Mouse (Mus musculus) heart, embryonic 12.5 days (tissue): ENCODE data around the gene Gmds. TPM values are rescaled to one million over a fixed set of nuclear protein-coding genes. Genes with fewer than 3 reads are reported as not detected.

ENCODE experiments used
- ATAC-seq: fragments of 200-750 bp; cut with Nextera tagmentation; 2 replicates; pipeline ENCODE4 v1.8.0; 2017; ENCODE audit warnings: moderate TSS enrichment, moderate library complexity; ENCODE audit not compliant: insufficient number of reproducible peaks, low FRiP score
- H3K27ac ChIP-seq: fragments of 300-500 bp; sonication (generic); 2 replicates; pipeline ENCODE4 v1.5.1; 2016; ENCODE audit warnings: mild to moderate bottlenecking, moderate library complexity; ENCODE audit not compliant: poor library complexity, severe bottlenecking
- H3K27me3 ChIP-seq: fragments of 300-500 bp; sonication (generic); replicated peaks from 2 replicates; pipeline ENCODE4 v1.6.1; 2016; ENCODE audit warnings: mild to moderate bottlenecking, moderate library complexity
- H3K36me3 ChIP-seq: fragments of 300-500 bp; sonication (generic); 2 replicates; pipeline ENCODE4 v1.6.1; 2016; ENCODE audit warnings: mild to moderate bottlenecking, moderate library complexity
- H3K4me1 ChIP-seq: fragments of 300-500 bp; sonication (generic); replicated peaks from 2 replicates; pipeline ENCODE4 v1.6.1; 2016; ENCODE audit warnings: mild to moderate bottlenecking
- H3K4me2 ChIP-seq: fragments of 300-500 bp; sonication (generic); 2 replicates; pipeline ENCODE4 v1.6.1; 2016; ENCODE audit warnings: mild to moderate bottlenecking, moderate library complexity
- H3K4me3 ChIP-seq: fragments of 300-500 bp; sonication (generic); 2 replicates; pipeline ENCODE4 v1.5.1; 2016; ENCODE audit warnings: mild to moderate bottlenecking
- H3K9ac ChIP-seq: fragments of 300-500 bp; sonication (generic); 2 replicates; pipeline ENCODE4 v1.6.1; 2016; ENCODE audit warnings: mild to moderate bottlenecking, moderate library complexity
- H3K9me3 ChIP-seq: fragments of 300-500 bp; sonication (generic); replicated peaks from 2 replicates; pipeline ENCODE4 v1.6.1; 2016; ENCODE audit warnings: mild to moderate bottlenecking, moderate library complexity
- WGBS: fragments of 180-500 bp; shearing (Covaris S2); methylation state at CpG from one replicate; pipeline ENCODE4 v1.1.7; 2016; 5-methylcytosine and 5-hydroxymethylcytosine counted together
- polyA plus RNA-seq: library from polyadenylated mRNA; unstranded; fragments of >200 nt; fragmentation: Nextera tagmentation; extraction: Ambion mirVana; gene quantifications from 2 replicates; pipeline ENCODE4 v1.2.1, GENCODE M21; 2016

Gene Gmds
- polyA plus RNA-seq, 1 experiment from 2014 or later, result 26.9 TPM

DNA sequence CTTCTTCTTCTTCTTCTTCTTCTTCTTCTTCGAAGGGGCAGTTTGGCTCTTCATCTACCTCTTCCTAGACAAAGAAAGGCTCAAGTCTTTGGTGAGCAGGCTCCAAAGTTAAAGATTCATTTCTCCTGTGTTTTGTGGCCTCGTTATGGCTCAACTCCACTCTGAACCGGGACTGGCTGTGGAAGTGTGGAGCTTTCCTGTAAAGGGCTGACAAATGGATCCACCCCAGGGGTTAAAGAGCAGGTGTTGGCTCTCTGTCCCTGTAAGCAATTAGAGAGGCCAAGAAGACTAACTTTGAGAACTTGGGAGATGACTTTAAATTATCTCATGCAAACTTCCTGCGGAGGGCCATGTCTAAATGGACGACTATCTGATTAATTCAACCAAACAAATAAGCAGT is 536.1 kb downstream of the Gmds start:
- H3K4me3 ChIP-seq, result no peak overlapping the region

DNA sequence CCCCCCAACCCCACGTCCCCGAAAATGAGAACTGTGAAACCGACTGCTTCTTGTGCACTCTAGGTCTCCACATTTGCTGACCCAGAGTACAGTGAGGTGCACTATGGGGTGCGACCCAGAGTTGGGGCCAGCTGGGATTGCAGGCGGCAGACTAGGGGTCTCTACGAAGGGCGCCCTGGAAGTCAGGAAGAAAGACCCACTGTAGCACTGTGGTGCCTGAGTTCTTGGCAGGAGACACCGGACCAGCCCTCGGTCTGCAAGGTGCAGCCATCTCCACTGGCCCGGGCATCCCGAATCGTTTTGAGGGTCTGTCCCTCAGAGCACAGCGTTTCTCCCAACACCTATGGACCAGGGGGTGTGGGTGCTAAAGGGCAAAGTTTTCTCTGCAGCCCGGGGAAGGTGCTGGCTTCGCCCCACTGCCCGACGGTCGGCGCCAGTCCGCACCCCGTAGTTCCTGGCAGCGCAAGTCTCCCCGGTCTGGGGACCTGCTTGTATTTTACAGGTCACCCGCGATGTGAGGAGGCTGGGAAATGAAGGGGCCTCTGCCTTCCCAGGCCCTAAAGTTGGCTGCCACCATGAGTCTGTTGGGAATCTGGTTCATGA is 536.7 kb downstream of the Gmds start:
- H3K9ac ChIP-seq, result no peak overlapping the region; the same call in 1 of the 2 replicates
- 4% methylated on average over 25 of the region's 25 CpGs for WGBS
- H3K36me3 ChIP-seq, result no peaks in the 10 kb centered on the region

More for the DNA sequence above, 536.1 kb downstream of the Gmds start:
- Histone ChIP-seq H3K9me3 (no peaks in the 10 kb centered on the region), H3K9ac (no peak overlapping the region), H3K4me2 (no peak overlapping the region), H3K27me3 (peaks cover 71% of the 10 kb centered on the region), H3K36me3 (no peaks in the 10 kb centered on the region), H3K27ac (no peak overlapping the region), H3K4me1 (peaks cover 38% of the 10 kb centered on the region)
- no peak for ATAC-seq
- WGBS, result 12% methylated on average over 5 of the region's 5 CpGs

GRCm38 (mm10) chr13:31800581-31801576 is 537.7 kb downstream of the Gmds start:
- H3K9me3 ChIP-seq, result no peaks in the 10 kb centered on the region
- no peak overlapping the region for H3K27ac ChIP-seq
- H3K4me3 ChIP-seq, result peak overlapping the region; percentile 46
- peak overlapping the region; percentile 24; the same call in 1 of the 2 replicates for H3K9ac ChIP-seq
- ATAC-seq, result peak; percentile 68; the same call in 1 of the 2 replicates
- WGBS, result 2% methylated on average over 43 of the region's 43 CpGs
- H3K4me1 ChIP-seq, result peaks cover 35% of the 10 kb centered on the region
- peak overlapping the region; percentile 77 for H3K4me2 ChIP-seq
- no peaks in the 10 kb centered on the region for H3K36me3 ChIP-seq
- peaks cover 68% of the 10 kb centered on the region for H3K27me3 ChIP-seq

More for the DNA sequence above, 536.7 kb downstream of the Gmds start:
- Histone ChIP-seq H3K27me3 (peaks cover 65% of the 10 kb centered on the region), H3K9me3 (no peaks in the 10 kb centered on the region), H3K27ac (no peak overlapping the region), H3K4me2 (peak overlapping the region; percentile 77), H3K4me3 (peak overlapping the region; percentile 46), H3K4me1 (peaks cover 38% of the 10 kb centered on the region)
- no peak for ATAC-seq

DNA sequence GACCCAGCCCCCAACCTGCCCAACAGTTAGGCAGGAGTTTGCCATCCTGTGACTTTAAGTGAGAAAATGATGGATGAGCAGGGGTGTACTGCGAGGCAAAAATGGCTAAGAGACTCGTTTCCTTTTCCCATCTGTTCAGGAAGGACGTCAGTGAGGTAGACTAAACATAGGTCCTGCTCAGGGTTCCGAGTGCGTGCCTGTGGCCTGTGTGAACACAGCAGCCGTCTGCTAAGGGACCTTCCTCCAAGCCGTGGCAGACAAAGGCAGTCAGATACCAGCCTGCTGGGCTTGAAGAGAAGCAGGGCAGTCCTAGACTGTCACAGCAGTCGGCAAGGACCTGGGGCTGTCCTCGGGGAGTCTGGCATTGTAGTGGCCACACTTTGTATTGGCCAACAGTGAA is 540.5 kb downstream of the Gmds start:
- Histone ChIP-seq H3K4me3 (no peak overlapping the region), H3K36me3 (no peaks in the 10 kb centered on the region), H3K4me2 (peak overlapping the region; percentile 37), H3K4me1 (peaks cover 33% of the 10 kb centered on the region), H3K9me3 (no peaks in the 10 kb centered on the region), H3K27me3 (peaks cover 61% of the 10 kb centered on the region), H3K27ac (no peak overlapping the region), H3K9ac (no peak overlapping the region)
- ATAC-seq, result no peak; the same call in 1 of the 2 replicates
- 5% methylated on average over 9 of the region's 9 CpGs for WGBS

DNA sequence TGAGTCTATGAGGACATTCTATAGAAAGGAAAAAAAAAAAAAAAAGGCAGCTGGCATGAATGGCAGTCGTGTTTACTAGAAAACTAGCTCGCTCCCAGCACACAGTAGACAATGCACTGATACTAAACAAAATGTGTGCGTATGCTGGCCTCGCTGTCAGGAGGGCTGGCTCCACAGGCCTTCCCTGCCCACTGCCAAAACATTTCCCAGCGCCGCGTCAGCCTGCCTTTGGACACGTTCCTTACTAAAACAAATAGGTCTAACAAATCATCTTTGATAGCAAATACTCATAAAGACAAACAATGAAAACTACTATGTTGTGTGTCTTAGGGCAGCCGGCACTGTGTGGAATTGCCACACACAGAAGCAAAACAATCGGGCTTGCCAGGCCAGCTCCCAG is 541.2 kb downstream of the Gmds start:
- ATAC-seq, result no peak
- Histone ChIP-seq H3K9me3 (no peaks in the 10 kb centered on the region), H3K36me3 (no peaks in the 10 kb centered on the region), H3K4me3 (no peak overlapping the region), H3K27ac (no peak overlapping the region), H3K9ac (no peak overlapping the region), H3K4me2 (peak overlapping the region; percentile 37), H3K4me1 (peaks cover 33% of the 10 kb centered on the region), H3K27me3 (peaks cover 58% of the 10 kb centered on the region)
- 51% methylated on average over 10 of the region's 10 CpGs for WGBS

DNA sequence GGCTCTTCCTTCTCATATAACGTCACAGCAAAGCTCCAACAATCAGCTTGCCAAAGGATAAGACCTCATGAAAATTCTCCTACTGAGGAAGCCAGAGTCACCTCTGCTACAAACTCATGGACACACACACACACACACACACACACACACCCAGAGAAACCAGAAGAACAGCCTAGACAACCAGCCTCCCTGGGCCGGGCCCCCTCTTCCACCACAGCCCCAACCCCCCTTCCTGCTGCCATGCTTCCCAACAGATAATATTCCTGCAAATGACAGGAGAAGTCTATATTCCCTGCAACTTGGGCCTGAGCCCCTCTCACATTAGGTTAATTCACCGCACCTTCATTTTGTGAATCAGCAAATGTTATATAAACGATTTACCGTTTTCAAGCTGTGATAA is 545.4 kb downstream of the Gmds start:
- Histone ChIP-seq H3K9ac (no peak overlapping the region), H3K27ac (no peak overlapping the region), H3K27me3 (peaks cover 24% of the 10 kb centered on the region), H3K4me2 (peak overlapping the region; percentile 45), H3K36me3 (no peaks in the 10 kb centered on the region), H3K4me1 (peaks cover 15% of the 10 kb centered on the region), H3K4me3 (no peak overlapping the region), H3K9me3 (no peaks in the 10 kb centered on the region)
- WGBS, result 7% methylated on average over 5 of the region's 5 CpGs
- ATAC-seq, result no peak

DNA sequence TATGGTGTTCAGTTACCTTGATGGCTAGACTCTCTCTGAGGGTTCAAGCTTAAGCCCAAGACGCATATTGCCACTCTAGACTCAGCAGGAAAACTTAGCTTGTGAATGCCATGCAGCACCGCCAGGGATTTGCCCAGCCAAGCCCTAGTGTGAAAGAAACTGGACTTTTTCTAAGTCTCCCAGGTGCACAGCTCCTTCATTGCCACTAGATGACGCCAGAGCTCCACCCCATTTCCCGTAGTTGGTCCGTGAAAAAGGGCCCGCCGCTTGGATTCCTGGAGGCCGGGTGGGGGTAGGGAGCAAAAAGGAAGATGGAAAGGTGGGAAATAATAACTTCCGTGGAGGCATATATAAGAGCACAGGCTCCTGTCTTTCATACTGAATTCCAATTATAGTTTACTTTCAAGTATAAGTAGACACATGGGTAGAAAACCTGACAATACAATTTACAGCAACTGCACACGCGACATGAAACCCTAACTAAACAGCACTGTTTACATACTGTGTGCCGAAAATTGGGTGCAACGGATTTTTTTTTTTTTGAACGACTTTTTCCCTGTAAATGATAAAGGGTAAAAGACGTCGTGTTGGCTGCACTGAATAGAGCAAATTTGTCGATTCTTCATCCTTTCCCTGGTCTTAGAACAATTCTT is 545.9 kb downstream of the Gmds start:
- Histone ChIP-seq H3K4me3 (peak overlapping the region; percentile 19; the same call in 1 of the 2 replicates), H3K4me1 (peaks cover 9% of the 10 kb centered on the region), H3K9me3 (no peaks in the 10 kb centered on the region), H3K9ac (no peak overlapping the region), H3K36me3 (no peaks in the 10 kb centered on the region), H3K4me2 (peak overlapping the region; percentile 45), H3K27ac (no peak overlapping the region), H3K27me3 (peaks cover 20% of the 10 kb centered on the region)
- WGBS, result 11% methylated on average over 17 of the region's 17 CpGs
- ATAC-seq, result no peak

GRCm38 (mm10) chr13:31784757-31785156 is 553.8 kb downstream of the Gmds start:
- Histone ChIP-seq H3K4me2 (no peak overlapping the region), H3K4me3 (no peak overlapping the region), H3K4me1 (no peaks in the 10 kb centered on the region), H3K36me3 (no peaks in the 10 kb centered on the region), H3K27ac (no peak overlapping the region), H3K27me3 (no peaks in the 10 kb centered on the region), H3K9ac (no peak overlapping the region), H3K9me3 (no peaks in the 10 kb centered on the region)
- no peak for ATAC-seq
- WGBS, result 76% methylated on average over 7 of the region's 7 CpGs

- H3K27me3 ChIP-seq, result 0 out of 2 replicates have a peak, but pooled peaks cover 4% of the 10 kb centered on the region
- WGBS, result 80% methylated on average over 2 of the region's 2 CpGs
- no peak overlapping the region for H3K4me2 ChIP-seq
- no peak overlapping the region for H3K9ac ChIP-seq
- no peak overlapping the region for H3K4me3 ChIP-seq
- H3K4me1 ChIP-seq, result no peaks in the 10 kb centered on the region
- H3K27ac ChIP-seq, result no peak overlapping the region
- no peaks in the 10 kb centered on the region for H3K36me3 ChIP-seq
- H3K9me3 ChIP-seq, result no peaks in the 10 kb centered on the region
- ATAC-seq, result no peak
These were observed 556.5 kb downstream of the Gmds start for GRCm38 (mm10) chr13:31782063-31782462.

- WGBS, result 80% methylated on average over 3 of the region's 3 CpGs
- H3K27ac ChIP-seq, result no peak overlapping the region
- H3K36me3 ChIP-seq, result no peaks in the 10 kb centered on the region
- H3K9ac ChIP-seq, result no peak overlapping the region
- H3K9me3 ChIP-seq, result no peaks in the 10 kb centered on the region
- no peak overlapping the region for H3K4me3 ChIP-seq
- no peaks in the 10 kb centered on the region for H3K4me1 ChIP-seq
- ATAC-seq, result no peak
- H3K4me2 ChIP-seq, result no peak overlapping the region
- 0 out of 2 replicates have a peak, but pooled peaks cover 4% of the 10 kb centered on the region for H3K27me3 ChIP-seq
These were observed 558.2 kb downstream of the Gmds start for GRCm38 (mm10) chr13:31780299-31780698.
